Mouse (Mus musculus) neural tube, embryonic 15.5 days (tissue): ENCODE results near the gene Foxa1. TPM values are rescaled to one million over a fixed set of nuclear protein-coding genes. Genes with fewer than 3 reads are reported as not detected.

Experiments used
- ATAC-seq: fragments of 200-750 bp; cut with Nextera tagmentation; 2 replicates; pipeline ENCODE4 v1.8.0; 2017; ENCODE audit warnings: mild to moderate bottlenecking, moderate TSS enrichment, moderate library complexity; ENCODE audit not compliant: low FRiP score
- H3K27ac ChIP-seq: fragments of 300-500 bp; sonication (generic); replicated peaks from 2 replicates; pipeline ENCODE4 v1.5.1; 2015; ENCODE audit warnings: mild to moderate bottlenecking, inconsistent platforms
- H3K27me3 ChIP-seq: fragments of 300-500 bp; sonication (generic); replicated peaks from 2 replicates; pipeline ENCODE4 v1.6.1; 2015; ENCODE audit warnings: inconsistent platforms
- H3K36me3 ChIP-seq: fragments of 300-500 bp; sonication (generic); 2 replicates; pipeline ENCODE4 v1.6.1; 2015; ENCODE audit warnings: inconsistent platforms
- H3K4me1 ChIP-seq: fragments of 300-500 bp; sonication (generic); 2 replicates; pipeline ENCODE4 v1.6.1; 2015; ENCODE audit warnings: inconsistent platforms
- H3K4me2 ChIP-seq: fragments of 300-500 bp; sonication (generic); 2 replicates; pipeline ENCODE4 v1.6.1; 2015; ENCODE audit warnings: inconsistent platforms, mild to moderate bottlenecking, moderate library complexity
- H3K4me3 ChIP-seq: fragments of 300-500 bp; sonication (generic); replicated peaks from 2 replicates; pipeline ENCODE4 v1.5.1; 2015; ENCODE audit warnings: mild to moderate bottlenecking, inconsistent platforms
- H3K9ac ChIP-seq: fragments of 300-500 bp; sonication (generic); replicated peaks from 2 replicates; pipeline ENCODE4 v1.6.1; 2015; ENCODE audit warnings: mild to moderate bottlenecking, inconsistent platforms
- H3K9me3 ChIP-seq: fragments of 300-500 bp; sonication (generic); replicated peaks from 2 replicates; pipeline ENCODE4 v1.6.1; 2016; ENCODE audit warnings: inconsistent platforms
- WGBS: fragments of 180-500 bp; shearing (Covaris S2); methylation state at CpG from one replicate; pipeline ENCODE4 v1.1.7; 2015; ENCODE audit warnings: mixed read lengths; 5-methylcytosine and 5-hydroxymethylcytosine counted together
- polyA plus RNA-seq: library from polyadenylated mRNA; unstranded; fragments of >200 nt; fragmentation: Nextera tagmentation; extraction: Ambion mirVana; gene quantifications from 2 replicates; pipeline ENCODE4 v1.2.1, GENCODE M21; 2015

Gene Foxa1
- polyA plus RNA-seq, 1 experiment from 2014 or later, result 0.40 TPM

DNA sequence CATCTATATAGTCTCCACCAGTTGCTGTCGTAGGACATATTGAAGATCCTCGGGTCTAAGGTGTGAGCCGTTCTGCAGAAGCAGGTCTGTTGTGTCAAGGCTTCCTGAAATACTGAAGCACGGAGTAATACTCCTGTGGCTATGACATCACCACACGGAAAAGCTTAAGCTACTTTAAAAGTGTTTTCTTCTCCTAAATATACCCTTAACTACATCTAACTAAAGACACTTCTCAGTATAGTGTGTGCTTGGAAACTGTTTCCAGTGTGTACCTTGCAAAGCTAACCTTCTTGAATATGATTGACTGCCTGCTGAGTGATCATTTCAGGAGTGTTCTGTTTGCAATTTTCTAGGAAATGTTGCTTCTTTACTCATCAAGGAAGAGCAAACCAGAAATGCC lies 35.2 kb downstream of the Foxa1 start:
- WGBS, result 91% methylated on average over 5 of the region's 5 CpGs
- ATAC-seq, result no peak
- H3K36me3 ChIP-seq, result no peaks in the 10 kb centered on the region

DNA sequence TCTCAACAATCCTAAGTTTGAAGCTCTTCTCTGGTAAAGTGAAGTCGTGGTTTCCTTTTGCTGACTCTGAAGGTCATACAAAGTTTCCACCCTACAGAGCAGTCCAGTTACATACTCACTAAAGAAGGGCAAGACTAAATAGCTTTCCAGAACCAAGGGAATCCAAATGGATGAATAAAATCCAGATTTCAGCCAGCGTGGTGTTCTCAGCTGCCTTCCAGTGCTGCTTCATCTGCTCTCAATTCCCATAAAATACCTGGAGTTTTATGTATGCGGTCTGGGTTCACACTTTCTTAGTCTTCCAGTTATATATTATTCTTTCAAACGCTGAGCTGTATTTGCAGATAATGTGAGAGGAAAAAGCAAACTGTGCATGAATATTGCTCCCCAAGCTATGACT lies 35.6 kb downstream of the Foxa1 start:
- H3K4me3 ChIP-seq, result no peak overlapping the region
- no peak overlapping the region for H3K9ac ChIP-seq
- no peaks in the 10 kb centered on the region for H3K27me3 ChIP-seq
- no peak for ATAC-seq
- no peak overlapping the region for H3K4me2 ChIP-seq
- 81% methylated on average over 4 of the region's 4 CpGs for WGBS
- no peaks in the 10 kb centered on the region for H3K9me3 ChIP-seq
- no peak overlapping the region for H3K27ac ChIP-seq
- no peaks in the 10 kb centered on the region for H3K4me1 ChIP-seq
- no peaks in the 10 kb centered on the region for H3K36me3 ChIP-seq

More for the DNA sequence above, 35.2 kb downstream of the Foxa1 start:
- H3K27ac ChIP-seq, result no peak overlapping the region
- no peaks in the 10 kb centered on the region for H3K4me1 ChIP-seq
- no peak overlapping the region for H3K4me3 ChIP-seq
- no peaks in the 10 kb centered on the region for H3K27me3 ChIP-seq
- no peaks in the 10 kb centered on the region for H3K9me3 ChIP-seq
- H3K9ac ChIP-seq, result no peak overlapping the region
- H3K4me2 ChIP-seq, result no peak overlapping the region

DNA sequence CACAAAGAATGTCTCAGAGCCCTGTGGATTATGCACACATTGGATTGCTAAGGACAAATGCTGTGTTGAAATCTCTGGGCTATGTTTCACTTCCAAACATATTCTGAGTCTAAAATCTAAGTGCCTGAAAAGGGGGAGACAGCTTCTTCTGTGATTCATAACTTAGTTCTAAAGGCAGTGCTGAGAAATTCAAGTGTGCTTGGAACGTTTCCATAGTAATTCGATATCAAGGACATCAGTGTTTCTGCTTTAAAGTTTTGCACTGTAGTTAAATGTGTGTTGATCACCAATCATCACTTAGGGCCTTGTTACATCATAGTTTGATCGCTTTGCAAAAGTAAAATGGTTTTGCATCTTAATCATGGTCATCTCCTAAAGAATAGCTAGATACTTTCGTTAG lies 37.0 kb downstream of the Foxa1 start:
- no peak for ATAC-seq
- H3K27ac ChIP-seq, result no peak overlapping the region
- H3K9ac ChIP-seq, result no peak overlapping the region
- no peaks in the 10 kb centered on the region for H3K36me3 ChIP-seq
- H3K4me3 ChIP-seq, result no peak overlapping the region
- no peak overlapping the region for H3K4me2 ChIP-seq
- WGBS, result 84% methylated on average over 4 of the region's 4 CpGs
- no peaks in the 10 kb centered on the region for H3K4me1 ChIP-seq
- H3K9me3 ChIP-seq, result no peaks in the 10 kb centered on the region
- no peaks in the 10 kb centered on the region for H3K27me3 ChIP-seq

DNA sequence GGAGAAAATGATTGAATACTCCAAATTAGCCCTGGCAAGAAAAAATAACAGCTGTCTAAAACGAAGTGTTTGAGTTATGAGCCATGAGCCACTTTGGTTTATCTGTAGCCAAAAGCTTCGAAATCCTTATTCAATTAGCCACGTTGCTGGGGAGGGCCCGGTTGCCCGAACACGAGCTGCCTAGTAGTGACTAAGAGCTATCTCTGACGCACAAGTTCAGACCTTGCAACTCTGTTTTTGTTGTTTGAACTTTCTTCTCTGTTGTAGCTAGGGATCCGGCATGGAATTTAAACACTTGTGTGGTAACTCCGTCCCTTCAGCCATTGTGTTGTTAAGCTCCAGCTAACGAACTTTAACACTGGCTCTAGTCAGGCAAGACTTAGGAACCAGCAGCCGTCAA lies 37.8 kb downstream of the Foxa1 start:
- no peak overlapping the region for H3K27ac ChIP-seq
- 56% methylated on average over 11 of the region's 11 CpGs for WGBS
- H3K9me3 ChIP-seq, result no peaks in the 10 kb centered on the region
- H3K4me2 ChIP-seq, result no peak overlapping the region
- no peak overlapping the region for H3K9ac ChIP-seq
- H3K4me1 ChIP-seq, result no peaks in the 10 kb centered on the region
- H3K4me3 ChIP-seq, result no peak overlapping the region
- H3K27me3 ChIP-seq, result no peaks in the 10 kb centered on the region
- no peak for ATAC-seq
- no peaks in the 10 kb centered on the region for H3K36me3 ChIP-seq

DNA sequence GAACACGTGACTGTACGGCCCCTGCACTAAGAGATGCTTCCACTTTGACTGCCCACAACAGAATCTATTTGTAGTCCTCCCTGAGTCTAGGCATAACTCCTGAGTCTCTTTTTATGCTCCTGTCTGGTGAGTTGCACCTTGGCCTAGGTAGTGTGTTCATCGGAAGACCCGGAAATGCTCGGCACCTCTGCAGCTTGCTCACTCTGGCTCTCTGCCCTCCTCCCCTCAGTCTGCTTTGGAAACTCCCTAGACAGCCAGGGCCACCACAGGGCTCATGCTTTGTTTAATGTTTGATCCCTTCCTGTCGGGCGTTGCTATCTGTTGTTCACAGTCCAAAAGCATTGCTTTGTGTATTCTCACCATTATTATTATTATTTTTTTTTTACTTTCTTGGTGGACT lies 41.4 kb downstream of the Foxa1 start:
- 84% methylated on average over 7 of the region's 7 CpGs for WGBS
- no peak overlapping the region for H3K4me2 ChIP-seq
- H3K36me3 ChIP-seq, result no peaks in the 10 kb centered on the region
- H3K27ac ChIP-seq, result no peak overlapping the region
- ATAC-seq, result no peak
- no peak overlapping the region for H3K4me3 ChIP-seq
- no peaks in the 10 kb centered on the region for H3K4me1 ChIP-seq
- H3K9me3 ChIP-seq, result no peaks in the 10 kb centered on the region
- no peak overlapping the region for H3K9ac ChIP-seq
- H3K27me3 ChIP-seq, result no peaks in the 10 kb centered on the region

DNA sequence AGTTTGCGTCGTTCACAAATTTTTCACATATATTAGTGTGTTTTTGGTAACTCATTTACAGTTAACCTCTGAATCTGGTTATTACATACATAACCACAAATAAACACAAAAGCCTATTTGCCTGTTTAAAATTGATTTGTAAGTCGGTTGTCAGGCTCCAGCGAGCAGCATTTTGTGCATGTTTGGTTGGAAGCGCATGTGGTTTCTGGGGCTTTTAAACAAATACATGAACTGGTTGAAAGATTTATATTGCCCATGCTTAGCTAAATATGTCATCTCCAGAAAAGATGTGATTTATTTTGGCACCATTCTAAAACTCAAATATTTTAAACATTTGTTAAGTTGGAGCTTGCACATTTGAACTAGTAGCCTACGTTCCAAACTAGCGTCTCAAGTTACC lies 46.5 kb downstream of the Foxa1 start:
- H3K9ac ChIP-seq, result no peak overlapping the region
- H3K9me3 ChIP-seq, result no peaks in the 10 kb centered on the region
- H3K27me3 ChIP-seq, result no peaks in the 10 kb centered on the region
- ATAC-seq, result no peak
- no peaks in the 10 kb centered on the region for H3K4me1 ChIP-seq
- no peaks in the 10 kb centered on the region for H3K36me3 ChIP-seq
- H3K27ac ChIP-seq, result no peak overlapping the region
- H3K4me3 ChIP-seq, result no peak overlapping the region
- no peak overlapping the region for H3K4me2 ChIP-seq
- WGBS, result 83% methylated on average over 7 of the region's 7 CpGs

DNA sequence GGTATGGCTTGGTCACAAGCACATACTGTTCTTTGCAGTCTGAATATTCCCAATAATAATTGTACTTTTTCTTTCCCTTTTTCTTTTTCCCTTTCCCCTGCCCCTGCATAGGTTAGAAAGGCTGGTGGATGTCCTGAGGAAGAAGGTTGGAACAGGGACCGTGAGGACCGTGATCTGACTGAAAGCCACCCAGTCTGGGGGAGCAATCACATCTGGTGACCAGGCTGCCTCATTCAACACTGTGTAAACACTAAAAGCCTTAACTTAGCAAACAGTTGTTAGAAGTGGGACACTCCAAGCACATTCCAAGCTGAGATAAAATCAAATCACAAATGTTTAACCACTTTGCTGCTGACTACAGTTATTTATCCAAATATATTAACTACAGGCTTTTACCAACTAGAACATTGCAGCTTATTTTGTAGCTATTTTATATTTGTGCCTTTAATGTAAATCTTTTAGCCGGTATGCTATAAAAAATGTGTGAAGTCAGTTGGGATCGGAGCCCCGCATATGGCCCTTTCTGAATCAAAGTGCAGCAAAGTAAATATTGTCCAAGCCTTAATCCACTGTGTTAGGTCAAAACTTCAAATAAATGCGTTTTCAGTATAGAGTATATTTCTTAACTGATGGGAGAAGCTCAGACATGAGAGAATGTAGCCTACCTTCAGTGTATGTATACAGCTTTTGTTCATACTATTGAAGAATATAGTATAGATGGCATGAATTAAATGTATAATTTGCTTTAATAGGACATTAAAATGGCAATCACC lies 50.2 kb downstream of the Foxa1 start:
- Histone ChIP-seq H3K36me3 (no peaks in the 10 kb centered on the region), H3K9me3 (no peaks in the 10 kb centered on the region), H3K4me1 (no peaks in the 10 kb centered on the region), H3K9ac (no peak overlapping the region), H3K4me3 (no peak overlapping the region), H3K27me3 (no peaks in the 10 kb centered on the region), H3K27ac (no peak overlapping the region), H3K4me2 (no peak overlapping the region)
- ATAC-seq, result no peak
- 82% methylated on average over 6 of the region's 6 CpGs for WGBS

Other genes starting within 250 kb of the Foxa1 start
- gene Ttc6, start 17.2 kb upstream of the Foxa1 start, polyA plus RNA-seq, result 0.75 and 0.83 TPM in 2 replicates